Comparison of ENCODE assay signal across 10 mouse cellular contexts in genomic region chr14:29017883-29018282, GRCm38 (mm10). TPM values are rescaled to one million over a fixed set of nuclear protein-coding genes. Genes with fewer than 3 reads are reported as not detected.
DNase-seq lines count a peak whose midpoint lies in the region; ATAC-seq and TF ChIP-seq lines count a peak whose summit lies in the region.
"Had no signal": no experiment of that assay in that cellular context is flagged by ENCODE, and none has a peak within 500 bp of the region (broad histone marks: within the 10 kb centered on the region; RNA-seq: fewer than 3 reads in every experiment).

TSS of gene Lrtm1 (plus strand) at chr14:29018208.

- no peak within 1 kb of the TSS for H3K9ac ChIP-seq in lung, embryonic 16.5 days (ENCODE audit: low read length)
- H3K9ac ChIP-seq in heart, embryonic 12.5 days: no peak within 1 kb of the TSS
- no peak within 1 kb of the TSS for H3K9ac ChIP-seq in liver, postnatal 0 days (replicated peaks)
- no peak within 1 kb of the TSS for H3K9ac ChIP-seq in intestine, embryonic 15.5 days
- H3K9ac ChIP-seq: liver, embryonic 15.5 days had no signal

- no peaks in the 10 kb centered on the region for H3K27me3 ChIP-seq in lung, embryonic 16.5 days (ENCODE audit: control insufficient read depth, insufficient read depth, low read depth, low read length)
- 0 out of 2 replicates have a peak, but pooled peaks cover 5% of the 10 kb centered on the region for H3K27me3 ChIP-seq in heart, embryonic 12.5 days (replicated peaks)
- no peaks in the 10 kb centered on the region for H3K27me3 ChIP-seq in liver, postnatal 0 days (ENCODE audit: insufficient read depth, low read length)
- no peaks in the 10 kb centered on the region for H3K27me3 ChIP-seq in intestine, embryonic 15.5 days (replicated peaks)
- H3K27me3 ChIP-seq: liver, embryonic 15.5 days had no signal

- 0 out of 2 replicates have a peak, but pooled peaks have one; percentile 43 for ATAC-seq in lung, embryonic 16.5 days (ENCODE audit: low read depth)
- peak; percentile 64 for ATAC-seq in heart, embryonic 12.5 days (ENCODE audit: insufficient number of reproducible peaks, low FRiP score)
- peak; percentile 81 for ATAC-seq in liver, postnatal 0 days
- ATAC-seq in inflammation-experienced regulatory T-cells, adult 6 months: no peak
- ATAC-seq in intestine, embryonic 15.5 days: no peak

- no peaks in the 10 kb centered on the region for H3K9me3 ChIP-seq in lung, embryonic 16.5 days (ENCODE audit: control insufficient read depth, low read length)
- no peaks in the 10 kb centered on the region for H3K9me3 ChIP-seq in heart, embryonic 12.5 days (replicated peaks)
- H3K9me3 ChIP-seq in liver, postnatal 0 days (ENCODE audit: low read length): no peaks in the 10 kb centered on the region
- H3K9me3 ChIP-seq in intestine, embryonic 15.5 days: no peaks in the 10 kb centered on the region
- H3K9me3 ChIP-seq: liver, embryonic 15.5 days had no signal

- no peak within 1 kb of the TSS for H3K4me2 ChIP-seq in lung, embryonic 16.5 days (ENCODE audit: low read depth, low read length)
- H3K4me2 ChIP-seq in heart, embryonic 12.5 days: peak within 1 kb of the TSS; percentile 37
- peak within 1 kb of the TSS; percentile 48; the same call in 1 of the 2 replicates for H3K4me2 ChIP-seq in liver, postnatal 0 days (ENCODE audit: low read depth, low read length)
- no peak within 1 kb of the TSS for H3K4me2 ChIP-seq in intestine, embryonic 15.5 days (replicated peaks)
- H3K4me2 ChIP-seq: liver, embryonic 15.5 days had no signal

- no peak for TF ChIP-seq EP300 in liver, postnatal 0 days (IDR thresholded peaks at IDR 0.05; ENCODE audit: low read depth)

- no peak for TF ChIP-seq CTCF in liver, postnatal 0 days (IDR thresholded peaks at IDR 0.05; ENCODE audit: low read depth)

- no peak within 1 kb of the TSS for H3K4me3 ChIP-seq in lung, embryonic 16.5 days (ENCODE audit: low read length)
- no peak within 1 kb of the TSS; the same call in 1 of the 2 replicates for H3K4me3 ChIP-seq in heart, embryonic 12.5 days
- no peak within 1 kb of the TSS for H3K4me3 ChIP-seq in liver, postnatal 0 days (ENCODE audit: low read depth, low read length)
- no peak within 1 kb of the TSS for H3K4me3 ChIP-seq in intestine, embryonic 15.5 days (replicated peaks)
- H3K4me3 ChIP-seq: liver, embryonic 15.5 days had no signal

- 12% methylated on average over 5 of the region's 5 CpGs for WGBS in lung, embryonic 16.5 days
- 1% methylated on average over 5 of the region's 5 CpGs for WGBS in heart, embryonic 12.5 days
- WGBS in liver, postnatal 0 days (ENCODE audit: insufficient replicate concordance): 17% methylated on average over 5 of the region's 5 CpGs
- 25% methylated on average over 5 of the region's 5 CpGs for WGBS in intestine, embryonic 15.5 days

- no peak within 1 kb of the TSS for H3K27ac ChIP-seq in lung, embryonic 16.5 days (ENCODE audit: low read length)
- H3K27ac ChIP-seq in heart, embryonic 12.5 days (ENCODE audit: poor library complexity, severe bottlenecking): peak within 1 kb of the TSS; percentile 63
- H3K27ac ChIP-seq in liver, postnatal 0 days (ENCODE audit: low read depth): no peak within 1 kb of the TSS; the same call in 1 of the 2 replicates
- H3K27ac ChIP-seq in intestine, embryonic 15.5 days: no peak within 1 kb of the TSS
- H3K27ac ChIP-seq: liver, embryonic 15.5 days had no signal

- no peak for DNase-seq in lung, postnatal 36 days
- DNase-seq in embryo, embryonic 9.5 days (ENCODE audit: extremely low spot score): peak; percentile 73
- peak; percentile 69 for DNase-seq in liver, postnatal 0 days
- DNase-seq in urinary bladder, postnatal 4 days (ENCODE audit: low spot score in 2 of 2): no peak

- H3K4me1 ChIP-seq in lung, embryonic 16.5 days (replicated peaks; ENCODE audit: control insufficient read depth, insufficient read depth, low read length): no peaks in the 10 kb centered on the region
- peaks cover 17% of the 10 kb centered on the region for H3K4me1 ChIP-seq in heart, embryonic 12.5 days (replicated peaks)
- H3K4me1 ChIP-seq in liver, postnatal 0 days (ENCODE audit: insufficient read depth): peaks cover 16% of the 10 kb centered on the region
- no peaks in the 10 kb centered on the region for H3K4me1 ChIP-seq in intestine, embryonic 15.5 days (replicated peaks)

- no peaks in the 10 kb centered on the region for H3K36me3 ChIP-seq in lung, embryonic 16.5 days (ENCODE audit: control insufficient read depth, insufficient read depth, low read length)
- H3K36me3 ChIP-seq in heart, embryonic 12.5 days: no peaks in the 10 kb centered on the region
- no peaks in the 10 kb centered on the region for H3K36me3 ChIP-seq in liver, postnatal 0 days (replicated peaks; ENCODE audit: insufficient read depth, low read length)
- H3K36me3 ChIP-seq in intestine, embryonic 15.5 days: no peaks in the 10 kb centered on the region
- H3K36me3 ChIP-seq: G1E; liver, embryonic 15.5 days had no signal

RNA-seq across cellular contexts. Expression of gene Lrtm1, which starts in this region (rescaled TPM):
- 0.11 TPM in 2 replicates for polyA plus RNA-seq in lung, embryonic 16.5 days (2015; fragmentation: Nextera tagmentation; extraction: Ambion mirVana)
- polyA plus RNA-seq in heart, embryonic 12.5 days (2016; fragmentation: Nextera tagmentation; extraction: Ambion mirVana): 0.94 and 1.1 TPM in 2 replicates
- 1.6 and 1.7 TPM in 2 replicates for polyA plus RNA-seq in liver, postnatal 0 days (2015; fragmentation: Nextera tagmentation; extraction: Ambion mirVana)
- polyA plus RNA-seq in inflammation-experienced regulatory T-cells, adult 6 months (2017; shearing (Covaris generic)): not detected
- not detected in 2 replicates for polyA plus RNA-seq in intestine, embryonic 15.5 days (2015; fragmentation: Nextera tagmentation; extraction: Ambion mirVana)
- polyA plus RNA-seq: G1E had no signal

Comparison
In these comparisons a context has a peak if more than half of its experiments do, and no peak if none do; other contexts are left out.
1. Peak in ATAC-seq in lung, embryonic 16.5 days; RNA of the gene not detected or under 1 TPM.
2. ATAC-seq: peak in heart, embryonic 12.5 days (single experiment) and liver, postnatal 0 days (single experiment); none in inflammation-experienced regulatory T-cells, adult 6 months (single experiment) and intestine, embryonic 15.5 days (single experiment).
3. H3K4me2 ChIP-seq: peak in heart, embryonic 12.5 days (single experiment) and liver, postnatal 0 days (single experiment); none in lung, embryonic 16.5 days (single experiment) and intestine, embryonic 15.5 days (single experiment).
4. DNase-seq: peak in embryo, embryonic 9.5 days (single experiment) and liver, postnatal 0 days (single experiment); none in lung, postnatal 36 days (single experiment) and urinary bladder, postnatal 4 days (0 of 2).